Mouse (Mus musculus): ENCODE measurements around the gene Sart1.

DNA sequence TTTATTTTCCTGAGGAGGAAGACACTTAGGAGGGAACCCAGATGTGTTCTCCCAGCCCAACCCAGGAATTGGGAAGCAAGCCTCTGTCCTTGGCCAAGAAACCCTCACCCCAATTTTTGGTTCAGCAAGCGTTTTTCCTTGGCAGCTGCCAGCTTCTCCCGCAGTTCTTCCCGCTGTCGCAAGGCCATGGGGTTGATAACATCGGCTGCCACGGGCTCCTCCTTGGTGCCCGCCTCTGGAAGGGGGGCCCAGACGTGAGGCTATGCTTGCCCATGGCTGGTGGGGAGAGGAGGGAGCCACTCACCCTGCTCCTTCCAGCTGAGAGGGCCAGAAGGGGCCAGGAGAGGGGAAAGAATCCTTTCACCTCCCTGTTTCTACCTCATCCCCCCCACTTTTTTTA lies 3.8 kb downstream of the Sart1 start:
- TF ChIP-seq CTCF (IDR thresholded peaks at IDR 0.05; ENCODE audit: low read depth) (no peak), EP300 (IDR thresholded peaks at IDR 0.05; ENCODE audit: low read depth) (no peak)
